Mouse (Mus musculus) kidney, adult 18-20 months (tissue): ENCODE measurements around the gene Astn2.

Experiments used
- DNase-seq: peaks from one replicate; pipeline ENCODE4 v3.0.0; 2021

Gene Astn2

DNA sequence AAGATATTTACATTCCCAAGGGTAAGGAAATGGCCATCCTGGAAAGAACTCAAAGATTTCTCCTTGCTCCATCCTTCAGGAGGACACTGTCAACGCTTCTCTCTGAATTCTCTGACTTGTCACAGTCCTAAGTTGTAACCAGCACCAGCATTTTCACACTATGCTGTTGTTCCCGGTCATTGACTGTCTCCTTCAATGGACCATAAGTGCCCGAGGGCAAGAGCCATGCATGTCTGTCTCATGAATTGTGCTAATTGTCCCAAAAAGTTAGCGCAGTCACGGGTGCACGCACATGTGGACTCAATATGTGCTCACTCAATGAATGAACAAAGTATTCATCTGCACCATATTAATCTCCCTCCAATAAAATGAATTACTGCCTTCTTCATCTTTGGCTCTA is 741.2 kb downstream of the Astn2 start:
- DNase-seq = no peak

DNA sequence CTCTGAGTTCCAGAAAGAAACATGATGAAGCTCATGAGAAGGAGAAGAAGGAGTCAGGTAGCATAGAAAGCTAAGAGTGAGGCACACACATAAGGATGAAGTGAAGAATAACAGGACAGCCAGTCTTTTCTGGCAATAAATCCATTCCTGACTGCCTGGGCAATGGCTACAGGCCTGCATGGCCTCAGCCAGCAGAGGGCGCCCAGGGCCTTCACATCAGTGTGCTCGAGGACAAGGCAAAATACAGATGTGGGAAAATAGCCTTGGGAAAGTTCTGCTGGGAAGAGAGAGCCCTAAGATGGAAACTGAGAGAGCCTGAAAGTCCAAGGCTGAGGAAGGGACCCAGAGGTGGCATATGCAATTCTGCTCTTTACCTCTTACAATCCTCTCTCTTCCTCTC is 749.7 kb downstream of the Astn2 start:
- DNase-seq = peak; percentile 71

DNA sequence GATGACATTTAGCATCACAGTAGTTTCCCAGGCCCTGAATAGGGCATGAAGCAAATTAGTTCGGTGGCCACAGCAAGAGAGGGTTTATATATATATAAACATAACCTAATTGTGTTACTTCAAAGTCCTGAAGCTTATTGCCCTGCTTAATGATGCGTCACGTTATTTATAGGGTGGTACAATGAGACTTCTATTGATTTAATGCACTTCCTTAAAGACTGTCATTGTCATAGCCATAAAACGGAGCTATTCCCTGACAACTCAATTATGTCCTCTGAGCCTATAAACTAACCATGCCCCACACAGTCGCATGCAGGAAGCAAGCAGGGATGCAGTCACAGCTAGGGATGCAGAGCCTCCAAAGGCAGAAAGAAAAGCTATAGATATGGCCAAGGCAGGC is 761.8 kb downstream of the Astn2 start:
- DNase-seq = no peak

DNA sequence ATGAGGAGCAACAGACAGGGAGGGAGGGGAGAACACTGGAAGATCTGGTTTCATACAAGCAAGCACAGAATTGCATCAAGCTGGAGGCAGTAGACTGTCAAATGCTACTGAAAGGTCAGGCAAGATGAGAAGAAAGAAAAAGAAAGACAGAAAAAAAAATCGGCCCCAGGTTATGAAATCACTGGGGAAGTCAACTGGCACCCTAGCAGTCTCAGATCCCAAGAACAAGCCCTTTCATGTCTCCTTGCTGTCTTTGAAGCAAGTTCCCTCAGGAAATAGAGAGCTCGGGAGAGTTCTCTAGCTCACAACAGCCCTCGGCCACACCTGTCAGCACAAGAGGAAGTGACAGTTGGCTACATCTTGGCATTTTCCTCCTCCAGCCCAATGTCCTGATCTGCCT is 766.2 kb downstream of the Astn2 start:
- no peak for DNase-seq

DNA sequence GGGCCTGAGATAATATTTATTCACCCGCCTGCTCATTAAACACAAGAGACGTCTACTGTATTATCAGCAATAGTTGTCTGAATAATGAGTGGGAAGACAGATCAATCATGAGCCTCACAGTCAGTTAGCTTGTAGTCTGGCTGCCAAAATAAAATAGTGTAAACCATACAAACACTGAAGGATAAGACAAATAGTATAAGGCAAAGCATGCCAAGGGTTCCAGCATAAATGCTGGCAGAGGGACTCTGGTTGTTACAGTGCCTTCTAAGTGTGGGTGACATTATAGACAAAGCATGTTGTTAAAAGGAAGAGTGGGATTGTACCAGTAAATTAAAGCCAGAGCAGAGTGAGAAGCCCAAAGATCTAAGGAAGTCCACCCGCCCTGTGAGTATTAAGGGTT is 784.3 kb downstream of the Astn2 start:
- no peak for DNase-seq

DNA sequence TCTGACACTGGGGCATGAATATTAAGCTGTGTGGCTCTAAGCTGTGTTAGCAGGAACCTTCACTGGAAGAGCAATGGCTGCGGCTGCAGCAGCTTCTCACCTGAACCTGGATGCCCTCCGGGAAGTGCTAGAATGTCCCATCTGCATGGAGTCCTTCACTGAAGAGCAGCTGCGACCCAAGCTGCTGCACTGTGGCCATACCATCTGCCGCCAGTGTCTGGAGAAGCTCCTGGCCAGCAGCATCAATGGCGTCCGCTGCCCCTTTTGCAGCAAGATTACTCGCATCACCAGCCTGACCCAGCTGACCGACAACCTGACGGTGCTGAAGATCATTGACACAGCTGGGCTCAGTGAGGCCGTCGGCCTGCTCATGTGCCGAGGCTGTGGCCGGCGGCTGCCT is 791.3 kb downstream of the Astn2 start:
- no peak for DNase-seq

DNA sequence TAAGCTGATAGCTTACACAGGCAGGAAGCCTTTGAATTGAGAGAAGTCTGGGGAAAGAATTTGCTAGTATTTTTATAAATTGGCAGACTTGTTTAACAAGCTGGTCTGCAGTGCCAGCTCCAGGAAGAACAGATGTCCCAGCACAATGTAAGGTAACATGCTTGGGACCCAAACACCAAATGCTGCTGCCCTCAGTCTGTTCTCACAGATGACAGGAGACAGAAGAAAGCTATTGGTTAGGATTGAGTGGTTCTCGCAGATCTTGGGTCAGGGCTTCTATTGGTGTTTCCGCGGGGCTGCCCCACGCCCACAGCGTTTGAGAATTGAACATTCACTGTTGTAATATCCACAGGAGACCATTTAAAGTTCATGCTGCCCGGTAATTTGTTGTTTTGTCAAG is 793.5 kb downstream of the Astn2 start:
- DNase-seq = no peak

DNA sequence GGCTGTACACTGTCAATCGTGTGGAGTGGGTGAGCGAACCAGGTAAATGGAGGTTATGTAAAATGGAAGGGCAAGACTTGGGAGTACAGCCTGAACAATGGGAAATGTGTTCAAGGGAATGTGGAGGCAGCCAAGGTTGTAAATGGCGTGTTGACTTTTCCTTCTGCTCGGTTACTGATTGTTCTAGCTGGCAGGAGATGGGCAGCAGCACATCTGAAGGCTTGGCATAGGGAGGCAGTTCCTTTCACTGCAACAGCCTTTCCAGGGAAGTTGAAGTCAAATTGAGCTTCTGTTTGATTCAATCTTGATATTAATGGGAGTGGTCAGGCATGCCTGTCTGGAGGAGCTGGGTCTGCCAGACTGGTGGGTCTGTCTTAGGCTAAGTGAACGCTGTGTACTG is 794.1 kb downstream of the Astn2 start:
- DNase-seq = no peak

DNA sequence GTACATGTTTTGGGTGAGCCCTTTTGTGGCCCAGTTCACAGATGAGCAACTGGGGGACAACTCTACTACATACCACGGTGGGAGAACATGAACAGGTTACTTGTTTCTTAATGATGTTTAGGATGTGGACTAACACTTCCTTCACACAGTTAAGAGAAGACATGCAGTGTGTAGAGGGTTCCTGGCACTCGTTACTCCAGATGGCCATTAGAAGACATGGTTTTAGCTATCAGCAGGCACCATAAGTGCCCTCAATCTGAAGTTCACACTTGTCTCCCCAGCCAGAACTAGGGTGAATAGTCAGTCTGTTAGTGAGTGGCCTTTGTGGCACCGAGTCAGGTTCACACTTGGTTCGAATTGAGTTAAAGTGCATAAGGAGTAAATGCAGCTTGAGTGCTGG is 796.3 kb downstream of the Astn2 start:
- DNase-seq = no peak

DNA sequence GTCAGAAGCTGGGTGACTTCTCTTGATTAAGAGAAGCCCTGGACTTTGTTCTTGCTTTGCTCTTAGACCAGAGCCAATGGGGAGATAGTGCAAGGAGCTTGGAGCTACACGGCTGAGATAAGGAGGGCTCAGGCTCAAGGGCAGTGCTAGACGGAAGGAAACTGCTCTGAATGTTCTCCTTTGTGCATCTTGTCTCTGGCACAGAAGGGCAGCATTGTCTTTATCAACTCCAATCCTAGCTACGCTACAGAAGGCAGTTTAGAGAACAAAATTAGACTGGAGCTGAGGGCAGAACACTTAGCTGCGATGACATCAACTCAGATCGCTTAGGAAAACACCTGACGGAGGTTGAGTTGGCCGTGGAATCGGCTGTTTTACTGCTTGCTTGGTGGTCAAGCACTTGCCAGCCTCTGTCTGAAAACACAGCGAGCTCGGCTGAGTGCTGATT is 797.2 kb downstream of the Astn2 start:
- no peak for DNase-seq

DNA sequence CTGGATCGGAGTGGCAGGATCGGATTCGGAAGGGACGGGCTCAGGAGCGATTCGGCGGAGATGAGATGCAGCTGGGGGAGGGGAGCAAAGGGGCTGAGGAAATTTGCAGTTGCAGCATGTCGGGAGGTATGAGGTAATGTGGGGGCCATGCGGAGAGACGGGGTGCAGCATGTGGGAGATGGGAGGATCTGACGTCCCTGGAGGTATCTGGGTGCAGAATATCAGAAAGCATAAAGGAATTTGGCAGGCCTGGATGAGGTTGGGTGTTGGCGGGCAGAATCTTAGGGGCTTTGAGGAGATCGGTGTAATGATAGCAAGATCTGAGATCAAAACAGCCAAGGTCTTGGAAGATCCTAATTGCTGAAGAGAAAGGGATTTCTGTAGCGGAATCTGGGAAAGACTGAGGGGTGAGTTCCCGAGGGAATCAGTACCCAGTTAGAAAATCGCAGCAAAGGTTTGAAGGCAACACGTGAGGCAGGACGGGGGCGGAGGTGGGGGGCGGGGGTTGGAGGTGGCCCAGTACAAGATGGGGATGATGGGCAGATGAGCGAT is 799.2 kb downstream of the Astn2 start:
- no peak for DNase-seq

DNA sequence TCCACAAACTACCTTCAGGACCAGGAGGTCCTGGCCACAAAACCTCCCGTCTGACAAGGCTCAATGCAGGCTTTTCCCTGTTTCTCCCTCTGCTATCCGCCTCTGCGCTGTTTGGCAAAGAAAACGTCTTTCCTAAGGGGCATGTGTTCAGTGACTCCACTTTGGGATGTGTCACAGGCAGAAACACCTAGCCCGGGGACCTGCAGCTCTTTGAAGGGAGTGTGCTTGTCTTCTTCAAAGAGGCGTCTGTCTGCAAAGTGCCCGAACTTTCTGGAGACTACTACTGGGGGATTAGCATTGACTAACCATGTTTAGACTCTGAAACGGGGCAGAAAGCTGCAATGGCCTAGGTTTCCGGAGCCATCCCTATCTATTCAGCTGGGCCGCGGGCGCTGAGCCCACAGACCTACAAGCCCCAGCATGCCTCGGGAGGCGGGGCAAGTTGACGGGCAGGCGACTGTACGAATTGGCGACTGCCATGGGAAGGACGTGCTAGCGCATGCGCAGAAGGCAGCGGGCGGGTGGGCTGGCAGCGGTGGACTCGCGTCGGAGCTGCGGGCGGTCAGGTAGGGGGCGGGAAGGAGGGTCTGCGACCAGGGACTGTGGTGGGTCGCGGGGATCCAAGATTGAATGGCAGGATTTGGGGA is 799.8 kb downstream of the Astn2 start, which contains the start of gene Trim32:
Trim32 (plus strand) TSS at position 483 of the 647 bp plus-strand sequence.
- DNase-seq = peak; percentile 99

DNA sequence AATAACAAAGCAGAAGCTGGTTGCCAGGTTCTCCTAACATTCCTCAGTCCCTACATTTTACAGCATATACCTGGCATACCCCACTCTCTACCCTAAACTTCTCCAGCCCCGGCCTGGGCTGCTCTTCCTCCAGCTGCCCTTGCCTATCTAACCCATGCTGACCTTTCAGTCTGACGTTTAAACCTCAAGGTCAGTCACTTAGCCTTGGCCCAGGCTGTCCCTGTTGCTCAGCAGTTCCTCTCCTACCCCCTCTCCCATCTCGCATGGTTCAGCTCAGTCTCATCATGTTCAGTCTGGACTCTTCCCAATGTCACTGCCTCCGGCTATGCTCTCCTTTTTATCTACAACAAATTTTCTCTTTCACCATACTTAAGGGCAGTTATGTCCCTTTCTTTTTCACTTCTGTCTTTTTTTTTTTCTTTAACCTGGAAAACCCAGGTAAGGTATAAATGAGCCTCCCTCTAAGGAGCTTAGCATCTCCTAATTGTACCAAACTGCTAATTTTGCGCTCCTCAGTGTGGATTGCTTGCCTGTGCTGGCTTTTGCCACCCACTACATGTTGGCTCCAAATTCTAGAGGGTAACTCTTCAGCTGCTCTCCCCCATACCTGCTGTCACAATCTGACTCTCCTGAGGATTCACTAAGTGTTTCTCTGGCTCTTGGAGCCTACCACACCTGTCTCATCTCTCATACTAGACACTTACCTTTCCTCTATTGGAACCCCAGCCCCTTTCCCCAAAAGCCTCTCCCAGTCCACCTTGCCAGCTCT is 809.6 kb downstream of the Astn2 start:
- DNase-seq = no peak

DNA sequence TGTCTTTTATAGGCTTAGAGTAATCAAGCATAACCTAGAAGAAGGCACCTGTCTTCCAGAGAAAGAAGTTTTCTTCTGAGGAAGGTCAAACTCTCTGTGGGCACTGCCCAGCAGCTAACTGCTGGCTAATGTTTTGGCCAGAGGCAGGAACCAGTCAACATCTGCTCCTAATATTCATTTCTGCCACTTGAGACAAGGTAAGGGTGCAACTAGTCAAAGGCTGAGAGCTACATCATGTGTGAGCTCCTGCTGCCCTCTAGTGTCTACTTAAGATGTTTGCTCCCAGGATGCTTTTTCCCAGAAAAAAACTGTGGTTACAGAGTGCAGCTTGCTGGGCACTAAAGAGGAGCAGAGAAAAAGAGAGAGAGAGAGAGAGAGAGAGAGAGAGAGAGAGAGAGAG is 814.6 kb downstream of the Astn2 start:
- peak; percentile 48 for DNase-seq

DNA sequence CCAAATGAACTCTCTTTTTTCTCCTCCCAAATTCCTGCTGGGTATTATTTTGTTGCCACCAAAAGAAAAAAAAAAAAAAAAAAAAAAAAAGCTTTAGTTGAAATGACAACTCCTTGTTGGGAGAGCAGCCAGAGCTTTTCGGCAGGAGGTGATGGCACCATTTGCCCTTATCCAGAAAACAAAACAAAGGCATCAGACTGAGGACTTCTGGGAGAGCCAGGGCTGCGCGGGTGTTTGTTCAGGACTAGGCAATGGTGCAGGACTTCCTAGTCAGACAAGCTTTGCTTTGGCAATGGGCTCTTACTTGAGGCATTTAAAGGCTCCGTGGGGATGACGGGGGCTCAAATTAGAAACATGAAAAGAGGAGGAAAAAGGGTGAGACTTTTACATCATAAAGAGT is 817.5 kb downstream of the Astn2 start:
- no peak for DNase-seq

DNA sequence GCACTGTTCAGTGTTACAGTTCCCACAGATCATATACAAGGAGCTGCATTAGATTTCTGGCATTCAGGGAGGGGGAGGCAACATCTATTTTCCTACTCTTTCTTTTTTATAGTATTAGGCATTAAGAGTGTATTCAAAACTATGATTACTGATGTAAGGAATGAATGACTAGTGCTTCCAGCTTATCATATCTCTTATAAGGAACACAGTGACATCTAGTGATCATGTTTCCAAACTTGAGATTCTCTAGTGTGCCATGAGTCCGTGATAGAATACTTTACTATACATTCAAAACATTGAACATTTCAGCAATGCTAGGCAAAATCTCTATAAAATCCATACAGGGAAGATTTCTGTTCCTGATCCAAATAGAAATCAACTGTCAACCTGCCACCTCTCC is 824.2 kb downstream of the Astn2 start:
- no peak for DNase-seq

DNA sequence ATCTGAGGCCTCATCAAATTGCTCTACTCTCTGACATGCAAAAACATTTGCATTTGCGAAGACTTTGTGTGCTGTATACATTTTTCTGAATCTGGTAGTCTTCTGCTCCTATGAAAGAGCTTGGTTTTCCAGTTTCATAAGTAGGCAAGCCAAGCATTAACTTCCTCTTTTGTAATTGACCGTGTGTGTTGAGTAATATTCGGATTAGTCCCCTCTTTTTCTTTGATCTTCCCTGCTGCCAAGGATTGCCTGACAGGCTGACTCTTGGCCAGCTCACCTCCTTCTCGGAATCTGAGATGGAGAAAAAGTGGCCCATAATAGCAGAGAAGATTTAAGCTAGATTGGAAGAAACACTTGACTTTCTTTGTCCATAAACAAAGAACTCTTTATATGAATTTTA is 838.9 kb downstream of the Astn2 start:
- no peak for DNase-seq

DNA sequence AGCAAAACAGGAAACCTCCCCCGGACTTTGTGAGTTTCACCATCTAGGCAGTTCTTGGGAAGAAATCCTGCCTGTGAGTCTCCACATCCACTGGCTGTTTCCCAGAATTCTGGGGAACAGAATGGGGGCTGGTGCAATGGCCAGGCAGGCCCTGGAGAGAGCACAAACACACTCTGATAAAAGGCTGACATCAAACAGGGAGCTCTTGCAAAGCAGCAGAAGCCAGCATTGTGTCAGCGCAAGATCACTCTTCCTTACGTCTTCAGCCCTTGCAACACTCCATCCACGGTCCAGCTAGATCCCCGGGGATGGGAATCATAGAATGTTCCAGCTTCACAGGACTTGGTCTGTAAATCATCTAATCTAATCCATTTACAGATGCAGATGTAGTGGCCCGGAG is 855.9 kb downstream of the Astn2 start:
- peak; percentile 3 for DNase-seq

DNA sequence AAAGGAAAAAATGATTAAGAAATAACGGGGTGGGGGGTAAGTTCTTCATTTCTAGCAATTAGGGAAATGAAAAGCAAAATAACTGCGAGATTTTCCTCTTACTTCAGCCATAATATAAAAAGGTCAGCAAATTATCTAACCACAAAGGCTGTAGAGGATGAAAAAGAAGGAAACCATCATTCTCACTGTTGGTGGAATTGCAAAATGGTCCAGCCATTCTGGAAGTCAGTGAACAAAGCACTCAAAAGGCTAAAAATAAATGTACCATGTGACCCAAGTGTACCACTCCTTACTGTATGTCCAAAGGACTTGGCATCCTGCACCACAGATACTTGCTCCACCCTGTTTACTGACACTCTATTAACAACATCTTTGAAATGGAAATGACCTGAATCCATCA is 858.8 kb downstream of the Astn2 start:
- DNase-seq = no peak

DNA sequence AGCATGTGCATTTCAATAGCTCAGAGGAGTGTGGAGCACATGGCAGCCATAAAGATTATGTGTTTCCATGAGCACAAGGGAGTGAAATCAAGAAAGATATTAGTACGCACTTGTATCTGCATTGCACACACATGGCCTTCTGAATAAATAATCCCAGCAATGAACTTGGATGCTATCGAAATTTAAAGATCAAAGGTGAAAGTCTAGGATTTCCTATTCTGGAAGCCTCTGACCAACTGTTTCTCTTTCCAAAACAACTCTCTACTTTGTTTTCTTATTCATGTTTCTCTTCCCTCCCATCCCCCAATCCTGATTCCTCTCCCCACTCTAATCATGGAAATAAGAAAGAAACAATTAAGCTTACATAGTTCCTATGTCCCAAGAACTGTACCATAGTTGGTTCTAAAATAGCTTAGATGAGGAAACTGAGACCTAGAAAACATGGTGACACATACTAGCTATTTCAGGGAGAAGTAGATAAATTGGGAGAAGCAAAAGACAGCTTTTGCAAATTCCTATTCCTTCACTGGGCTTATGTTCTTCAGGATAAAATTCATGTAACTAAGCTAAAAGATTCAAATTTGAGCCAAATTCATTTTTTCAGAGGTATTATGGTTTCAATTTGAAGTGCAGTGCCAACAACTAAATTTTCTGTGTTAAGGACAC is 872.2 kb downstream of the Astn2 start:
- no peak for DNase-seq

DNA sequence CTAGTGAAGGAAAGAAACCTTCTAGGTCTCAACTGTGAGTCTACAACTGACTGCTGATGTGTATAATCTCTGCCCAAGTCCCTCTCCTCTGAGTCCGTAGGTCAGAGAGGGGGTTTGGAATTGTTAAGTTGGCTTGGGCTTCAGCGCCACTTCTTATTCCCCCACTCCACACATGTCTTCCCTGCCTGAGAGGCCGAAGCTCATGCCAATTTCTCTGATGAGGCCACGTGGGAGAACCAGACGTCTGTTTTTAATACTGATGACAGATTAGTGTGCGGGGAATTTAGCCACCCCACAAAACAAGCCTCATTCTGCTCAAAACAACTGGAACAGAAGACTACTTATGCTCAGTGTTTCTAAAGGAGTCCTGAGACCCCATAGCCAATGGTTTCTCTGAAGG is 872.8 kb downstream of the Astn2 start:
- no peak for DNase-seq

DNA sequence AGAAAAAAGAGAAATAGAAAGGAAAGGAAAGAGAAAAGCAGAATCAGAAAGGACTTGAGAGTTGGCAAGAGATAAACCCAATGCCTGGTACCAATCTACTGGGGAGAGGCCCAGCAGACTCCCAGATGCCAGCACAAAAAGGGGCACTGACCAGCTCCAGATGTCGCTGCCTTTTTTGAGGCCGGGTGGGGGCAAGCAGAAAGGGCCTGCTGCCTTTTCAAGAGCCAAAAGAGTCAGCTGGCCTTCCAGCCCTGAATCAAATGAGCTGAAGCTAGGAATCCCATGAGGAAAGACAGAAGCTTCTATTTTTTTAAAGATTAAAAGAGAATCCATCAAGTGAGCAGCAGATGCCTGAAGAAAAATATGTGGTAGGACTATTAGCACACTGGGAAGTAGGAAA is 873.5 kb downstream of the Astn2 start:
- DNase-seq = no peak

DNA sequence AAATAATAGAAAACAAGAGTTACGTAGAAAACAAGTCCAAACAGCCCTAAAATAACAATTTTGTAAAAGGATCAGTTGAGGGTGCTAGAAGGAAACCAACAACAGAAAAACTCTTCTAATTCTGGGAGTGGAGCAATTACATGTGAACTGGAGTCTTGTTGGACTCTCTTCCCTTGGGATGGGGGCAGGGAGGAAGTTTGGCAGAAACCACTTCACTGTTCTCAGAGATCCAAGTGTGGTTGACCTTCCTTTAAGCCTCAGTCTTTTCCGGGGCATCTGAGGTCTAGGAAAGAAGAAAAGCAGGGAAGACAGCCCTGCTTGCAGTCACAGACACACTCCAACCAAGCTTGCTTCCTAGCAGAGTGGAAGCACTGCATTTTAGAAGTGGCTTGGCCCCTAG is 896.3 kb downstream of the Astn2 start:
- DNase-seq = no peak

DNA sequence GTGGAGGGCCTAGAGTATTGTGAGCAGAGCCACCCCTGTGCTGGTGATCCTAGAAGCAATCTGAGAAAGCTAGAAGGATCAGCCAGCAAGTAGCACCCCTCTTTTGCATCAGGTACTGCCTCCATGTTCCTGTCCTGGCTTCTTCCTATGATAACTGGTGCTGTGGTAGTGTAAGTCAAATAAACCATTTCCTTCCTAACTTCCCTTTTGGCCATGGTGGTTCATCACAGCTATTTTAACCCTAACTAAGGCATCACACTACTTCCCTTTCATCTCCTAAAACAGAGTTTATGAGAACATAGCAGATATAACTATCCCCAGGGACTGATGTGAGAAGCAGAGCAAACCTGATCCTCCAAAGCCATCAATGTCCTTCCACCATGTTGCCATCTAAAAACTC is 897.5 kb downstream of the Astn2 start:
- no peak for DNase-seq
